Mouse (Mus musculus) midbrain, embryonic 14.5 days (tissue): Measurements from ENCODE around the gene Tsc22d4. TPM values are rescaled to one million over a fixed set of nuclear protein-coding genes. Genes with fewer than 3 reads are reported as not detected.

Experiments
- ATAC-seq: fragments of 200-750 bp; cut with Nextera tagmentation; 2 replicates; pipeline ENCODE4 v1.8.0; 2017; ENCODE audit warnings: moderate number of reproducible peaks, moderate library complexity; ENCODE audit not compliant: low FRiP score, low TSS enrichment
- DNase-seq: peaks from one replicate; pipeline ENCODE4 v3.0.0-alpha.2; 2015
- H3K27ac ChIP-seq: fragments of 300-500 bp; sonication (generic); replicated peaks from 2 replicates; pipeline ENCODE4 v1.5.1; 2014; ENCODE audit warnings: mild to moderate bottlenecking, low read depth, low read length, moderate library complexity
- H3K27me3 ChIP-seq: fragments of 300-500 bp; sonication (generic); 2 replicates; pipeline ENCODE4 v1.6.1; 2014; ENCODE audit warnings: low read length, control low read depth, mixed read lengths; ENCODE audit not compliant: control insufficient read depth, insufficient read depth
- H3K36me3 ChIP-seq: fragments of 300-500 bp; sonication (generic); 2 replicates; pipeline ENCODE4 v1.6.1; 2014; ENCODE audit warnings: low read length, control low read depth; ENCODE audit not compliant: control insufficient read depth, insufficient read depth
- H3K4me1 ChIP-seq: fragments of 300-500 bp; sonication (generic); 2 replicates; pipeline ENCODE4 v1.6.1; 2014; ENCODE audit warnings: mild to moderate bottlenecking, antibody characterized with exemption, low read length, control low read depth; ENCODE audit not compliant: control insufficient read depth, insufficient read depth
- H3K4me2 ChIP-seq: fragments of 300-500 bp; sonication (generic); 2 replicates; pipeline ENCODE4 v1.6.1; 2014; ENCODE audit warnings: mild to moderate bottlenecking, low read length, moderate library complexity
- H3K4me3 ChIP-seq: fragments of 300-500 bp; sonication (generic); replicated peaks from 2 replicates; pipeline ENCODE4 v1.5.1; 2014; ENCODE audit warnings: low read depth, low read length
- H3K9ac ChIP-seq: fragments of 300-500 bp; sonication (generic); replicated peaks from 2 replicates; pipeline ENCODE4 v1.6.1; 2014; ENCODE audit warnings: mild to moderate bottlenecking, low read length, moderate library complexity
- H3K9me3 ChIP-seq: fragments of 300-500 bp; sonication (generic); 2 replicates; pipeline ENCODE4 v1.6.1; 2016; ENCODE audit warnings: low read length, control low read depth, mixed read lengths; ENCODE audit not compliant: control insufficient read depth
- WGBS: fragments of 180-500 bp; shearing (Covaris S2); extraction: QIAGEN DNeasy Blood & Tissue Kit; methylation state at CpG from one replicate; pipeline ENCODE4 v1.1.7; 2014; 5-methylcytosine and 5-hydroxymethylcytosine counted together
- polyA plus RNA-seq: library from polyadenylated mRNA; unstranded; fragments of >200 nt; fragmentation: Nextera tagmentation; extraction: Ambion mirVana; gene quantifications from 2 replicates; pipeline ENCODE4 v1.2.1, GENCODE M21; 2014

Tsc22d4 gene
- polyA plus RNA-seq, 1 experiment from 2014 or later: 47.0 TPM

DNA sequence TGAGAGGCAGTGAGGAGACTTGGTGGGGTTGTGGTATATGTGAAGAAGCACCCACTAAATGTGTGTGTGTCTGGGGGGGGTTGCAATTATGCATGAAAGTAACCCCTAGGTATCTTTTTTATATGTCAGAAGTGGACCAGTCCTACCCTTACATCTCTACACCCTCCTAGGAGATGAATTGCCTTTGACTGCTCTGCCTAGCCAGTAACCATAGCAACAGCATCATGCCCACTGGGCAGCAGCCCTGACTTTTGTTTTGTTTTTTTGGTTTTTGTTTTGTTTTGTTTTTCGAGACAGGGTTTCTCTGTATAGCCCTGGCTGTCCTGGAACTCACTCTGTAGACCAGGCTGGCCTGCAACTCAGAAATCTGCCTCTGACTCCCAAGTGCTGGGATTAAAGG is 22.9 kb downstream of the Tsc22d4 start:
- H3K4me3 ChIP-seq: no peak overlapping the region
- peak overlapping the region; percentile 66 for H3K27ac ChIP-seq
- no peaks in the 10 kb centered on the region for H3K27me3 ChIP-seq
- H3K9ac ChIP-seq: no peak overlapping the region
- WGBS: 6% methylated on average over 1 of the region's 1 CpGs
- H3K4me1 ChIP-seq: peaks cover 5% of the 10 kb centered on the region; the same call in 1 of the 2 replicates
- H3K9me3 ChIP-seq: no peaks in the 10 kb centered on the region
- no peaks in the 10 kb centered on the region for H3K36me3 ChIP-seq
- peak; percentile 58 for DNase-seq
- no peak for ATAC-seq
- no peak overlapping the region for H3K4me2 ChIP-seq

GRCm38 (mm10) chr5:137770709-137771108 is 25.2 kb downstream of the Tsc22d4 start:
- ATAC-seq (no peak), DNase-seq (peak; percentile 81)
- Histone ChIP-seq H3K9ac (no peak overlapping the region), H3K4me3 (no peak overlapping the region), H3K27me3 (no peaks in the 10 kb centered on the region), H3K36me3 (no peaks in the 10 kb centered on the region), H3K9me3 (no peaks in the 10 kb centered on the region), H3K4me2 (no peak overlapping the region), H3K27ac (no peak overlapping the region), H3K4me1 (peaks cover 5% of the 10 kb centered on the region; the same call in 1 of the 2 replicates)
- WGBS: 48% methylated on average over 2 of the region's 2 CpGs

GRCm38 (mm10) chr5:137772755-137773154 is 27.2 kb downstream of the Tsc22d4 start:
- no peak for DNase-seq
- H3K9ac ChIP-seq: no peak overlapping the region
- no peaks in the 10 kb centered on the region for H3K9me3 ChIP-seq
- peaks cover 5% of the 10 kb centered on the region; the same call in 1 of the 2 replicates for H3K4me1 ChIP-seq
- no peak overlapping the region for H3K4me2 ChIP-seq
- H3K4me3 ChIP-seq: no peak overlapping the region
- no peaks in the 10 kb centered on the region for H3K27me3 ChIP-seq
- no peaks in the 10 kb centered on the region for H3K36me3 ChIP-seq
- H3K27ac ChIP-seq: no peak overlapping the region
- ATAC-seq: no peak

- no peak overlapping the region for H3K4me3 ChIP-seq
- WGBS: 91% methylated on average over 2 of the region's 2 CpGs
- ATAC-seq: no peak
- no peak overlapping the region for H3K4me2 ChIP-seq
- no peak for DNase-seq
- H3K9me3 ChIP-seq: no peaks in the 10 kb centered on the region
- H3K36me3 ChIP-seq: peaks cover 9% of the 10 kb centered on the region
- H3K27me3 ChIP-seq: no peaks in the 10 kb centered on the region
- peaks cover 9% of the 10 kb centered on the region; the same call in 1 of the 2 replicates for H3K4me1 ChIP-seq
- no peak overlapping the region for H3K27ac ChIP-seq
- 0 out of 2 replicates have a peak overlapping the region, but pooled peaks have one; percentile 9 for H3K9ac ChIP-seq
Measured at GRCm38 (mm10) chr5:137775587-137776290, 30.2 kb downstream of the Tsc22d4 start.

DNA sequence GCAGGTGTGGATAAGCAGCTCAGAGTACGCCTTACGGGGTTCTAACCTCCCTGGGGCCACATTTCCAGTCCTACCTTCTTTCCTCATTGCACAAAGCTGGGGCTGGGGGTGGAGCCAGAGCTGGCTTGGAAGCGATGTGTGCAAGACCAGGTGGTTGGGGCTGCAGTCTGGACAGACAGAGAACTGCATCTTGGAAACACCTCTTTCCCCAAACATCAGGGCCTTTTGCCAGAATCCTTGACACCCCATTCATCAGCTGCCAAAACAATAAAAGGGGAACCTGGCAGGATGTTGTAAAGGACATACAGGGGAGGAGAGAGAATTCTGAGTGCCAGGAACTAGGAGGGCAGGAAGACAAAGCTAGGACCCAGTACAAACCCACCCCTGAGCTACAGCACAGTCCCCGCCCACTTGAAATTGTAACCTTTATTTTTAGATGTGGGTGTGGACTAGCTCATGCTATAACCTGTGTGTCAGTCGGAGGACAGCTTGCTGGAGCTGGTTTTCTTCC is 30.9 kb downstream of the Tsc22d4 start:
- H3K9me3 ChIP-seq: no peaks in the 10 kb centered on the region
- peaks cover 9% of the 10 kb centered on the region; the same call in 1 of the 2 replicates for H3K4me1 ChIP-seq
- H3K27me3 ChIP-seq: no peaks in the 10 kb centered on the region
- H3K4me2 ChIP-seq: no peak overlapping the region
- 54% methylated on average over 5 of the region's 5 CpGs for WGBS
- 0 out of 2 replicates have a peak overlapping the region, but pooled peaks have one; percentile 9 for H3K9ac ChIP-seq
- ATAC-seq (no peak), DNase-seq (no peak)
- H3K36me3 ChIP-seq: peaks cover 15% of the 10 kb centered on the region
- no peak overlapping the region for H3K4me3 ChIP-seq
- no peak overlapping the region for H3K27ac ChIP-seq

DNA sequence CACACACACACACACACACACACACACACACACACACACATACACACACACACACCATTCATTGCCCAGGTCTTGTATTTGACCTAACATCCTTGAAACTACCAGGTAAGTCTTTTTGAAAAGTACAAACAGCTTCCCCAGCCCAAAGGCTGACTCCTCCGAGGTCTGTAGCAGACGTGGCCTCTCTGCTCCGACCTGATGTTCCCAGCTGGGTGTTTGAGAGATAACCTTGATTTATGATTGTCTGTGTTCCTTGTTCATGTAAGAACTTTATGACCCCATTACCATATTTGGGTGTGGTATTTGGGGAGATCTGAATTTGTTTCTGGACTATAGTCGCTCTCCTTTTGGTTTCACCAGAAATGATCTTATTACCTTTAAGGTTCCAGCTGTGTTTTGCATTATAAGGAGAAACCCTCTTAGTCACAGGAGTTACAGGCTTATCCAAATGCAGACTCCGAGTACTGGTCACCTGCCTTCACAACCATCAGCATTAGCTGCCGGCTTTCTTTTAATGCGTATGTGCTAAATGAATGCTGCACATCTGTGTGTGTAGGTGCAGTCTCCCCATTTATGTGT is 31.8 kb downstream of the Tsc22d4 start:
- Histone ChIP-seq H3K27me3 (no peaks in the 10 kb centered on the region), H3K9ac (no peak overlapping the region), H3K36me3 (peaks cover 24% of the 10 kb centered on the region), H3K4me1 (peaks cover 9% of the 10 kb centered on the region; the same call in 1 of the 2 replicates), H3K4me3 (no peak overlapping the region), H3K27ac (0 out of 2 replicates have a peak overlapping the region, but pooled peaks have one; percentile 88), H3K4me2 (no peak overlapping the region), H3K9me3 (no peaks in the 10 kb centered on the region)
- 88% methylated on average over 7 of the region's 7 CpGs for WGBS
- ATAC-seq (no peak), DNase-seq (no peak)

- Histone ChIP-seq H3K27me3 (no peaks in the 10 kb centered on the region), H3K27ac (peak within 1 kb of the TSS; percentile 90), H3K9ac (peak within 1 kb of the TSS; percentile 91), H3K4me2 (peak within 1 kb of the TSS; percentile 94), H3K4me1 (peaks cover 15% of the 10 kb centered on the region), H3K36me3 (peaks cover 37% of the 10 kb centered on the region), H3K4me3 (peak within 1 kb of the TSS; percentile 91), H3K9me3 (no peaks in the 10 kb centered on the region)
- WGBS: under 1% methylated on average over 31 of the region's 31 CpGs
- ATAC-seq (peak; percentile 94), DNase-seq (peak; percentile 99)
Measured at GRCm38 (mm10) chr5:137778635-137779034, 33.1 kb downstream of the Tsc22d4 start, which contains the start of gene Ppp1r35. Gene Ppp1r35 (plus strand): TSS chr5:137778849.

DNA sequence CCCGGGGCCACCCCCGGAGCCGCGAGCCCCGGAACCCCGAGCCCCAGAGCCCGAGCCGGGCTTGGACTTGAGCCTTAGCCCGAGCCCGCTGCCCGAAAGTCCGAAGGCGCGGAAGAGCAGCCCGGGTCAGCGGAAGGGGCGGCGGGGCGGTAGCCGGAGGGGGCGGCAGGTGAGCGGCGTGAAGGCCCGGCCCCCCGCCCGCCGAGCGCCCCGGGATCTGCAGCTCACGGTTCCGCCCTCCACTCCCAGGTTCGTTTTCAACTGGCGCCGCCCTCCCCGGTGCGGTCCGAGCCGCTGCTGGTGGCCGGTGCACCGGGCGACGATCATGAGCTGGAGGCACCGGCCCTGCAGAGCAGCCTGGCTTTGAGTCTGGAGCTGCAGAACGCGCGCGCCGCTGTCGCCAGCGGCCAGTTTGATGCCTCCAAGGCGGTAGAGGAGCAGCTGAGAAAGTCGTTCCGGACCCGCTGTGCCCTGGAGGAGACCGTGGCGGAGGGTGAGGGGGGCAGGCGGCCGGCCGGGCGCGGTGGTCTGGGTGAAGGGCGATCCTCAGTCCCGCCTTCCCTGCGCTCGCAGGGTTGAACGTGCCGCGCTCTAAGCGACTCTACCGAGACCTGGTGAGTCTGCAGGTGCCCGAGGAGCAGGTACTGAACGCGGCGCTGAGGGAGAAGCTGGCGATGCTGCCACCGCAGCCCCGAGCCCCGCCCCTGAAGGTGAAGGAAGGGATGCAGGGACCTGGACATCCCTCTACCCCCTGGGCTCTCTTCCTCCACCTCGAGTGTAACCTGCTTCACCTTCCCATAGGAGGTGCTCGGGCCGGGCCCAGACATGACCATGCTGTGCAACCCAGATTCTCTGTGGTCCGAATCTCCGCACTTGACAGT is 33.8 kb downstream of the Tsc22d4 start:
- Histone ChIP-seq H3K27ac (peak overlapping the region; percentile 90), H3K4me1 (peaks cover 22% of the 10 kb centered on the region), H3K9me3 (no peaks in the 10 kb centered on the region), H3K27me3 (no peaks in the 10 kb centered on the region), H3K4me2 (peak overlapping the region; percentile 94), H3K9ac (peak overlapping the region; percentile 91), H3K36me3 (peaks cover 44% of the 10 kb centered on the region), H3K4me3 (peak overlapping the region; percentile 91)
- DNase-seq (peak; percentile 49), ATAC-seq (peak; percentile 35; the same call in 1 of the 2 replicates)
- WGBS: under 1% methylated on average over 82 of the region's 83 CpGs
